Mouse (Mus musculus) gastrocnemius, postnatal 4 days (tissue): ENCODE data around the gene Akt1s1. TPM values are rescaled to one million over a fixed set of nuclear protein-coding genes. Genes with fewer than 3 reads are reported as not detected.
A peak's percentile ranks its signal among the peaks of the same experiment; 100 is the strongest.
"Not testable (repeated sequence)": the region's sequence is repeated elsewhere in the genome, so short reads cannot be mapped to it uniquely, and the experiment has no call there.

Source experiments
- DNase-seq, 2 experiments: peaks; one replicate each; pipeline ENCODE4 v3.0.0; 2021 to 2022; ENCODE audit warnings: low spot score in 2 of 2, mixed read lengths in 2 of 2
- total RNA-seq, 2 experiments: library from RNA; stranded (reverse); gene quantifications; 2 replicates each; pipeline ENCODE4 v1.2.3; 2021

The Akt1s1 gene
- total RNA-seq, 2 experiments from 2014 or later, result 92.4 to 103 TPM

DNA sequence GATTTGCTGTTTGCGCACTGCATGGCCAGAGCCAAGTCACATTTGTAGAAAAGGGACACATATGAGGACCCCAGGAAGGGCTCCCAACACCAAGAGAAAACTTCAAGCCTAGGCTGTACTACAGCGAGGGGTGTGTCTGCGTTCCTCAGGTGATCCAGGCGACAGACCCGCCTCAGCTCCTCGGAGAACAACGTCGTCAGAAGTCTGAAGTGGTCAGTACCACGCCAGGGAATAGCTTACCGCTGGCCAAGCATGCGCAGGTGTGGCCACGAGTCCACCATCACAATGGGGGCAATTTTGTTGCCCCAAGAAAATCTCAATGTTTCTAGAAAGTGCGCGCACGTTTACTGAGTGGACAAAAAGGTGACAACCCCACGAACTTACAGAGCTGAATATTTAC lies 19.7 kb downstream of the Akt1s1 start:
- no peak for DNase-seq

- peak; percentile 70 to 79 for DNase-seq
Observed at GRCm38 (mm10) chr7:44868919-44869696, 20.3 kb downstream of the Akt1s1 start.

- DNase-seq, result peak; percentile 82 to 91
Observed at GRCm38 (mm10) chr7:44869697-44870528, 21.1 kb downstream of the Akt1s1 start, which contains the start of gene Ptov1. Gene Ptov1 (minus strand): TSS chr7:44869788.

DNA sequence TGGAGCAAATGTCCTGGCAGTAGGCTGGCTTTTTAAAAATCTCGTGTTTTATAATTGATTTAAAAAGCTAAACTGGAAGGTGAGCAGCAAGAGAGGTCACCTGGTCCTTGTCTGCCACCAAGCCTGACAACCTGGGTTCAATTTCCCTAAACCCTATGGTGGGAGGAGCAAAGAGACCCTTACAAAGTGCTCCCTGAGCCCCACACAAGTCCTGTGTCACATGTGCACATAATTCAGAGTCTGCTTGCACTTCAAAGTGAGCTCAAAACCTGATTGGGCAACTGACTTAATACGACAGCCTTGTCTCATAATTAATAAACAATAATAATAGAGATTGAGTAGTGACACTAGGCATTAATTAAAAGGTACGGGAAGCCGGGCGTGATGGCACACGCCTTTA lies 21.8 kb downstream of the Akt1s1 start:
- no peak for DNase-seq

- no peak for DNase-seq
Observed at GRCm38 (mm10) chr7:44871181-44871580, 22.4 kb downstream of the Akt1s1 start.

GRCm38 (mm10) chr7:44871774-44872173 lies 23.0 kb downstream of the Akt1s1 start:
- DNase-seq, result not testable (repeated sequence)

GRCm38 (mm10) chr7:44877833-44878232 lies 29.0 kb downstream of the Akt1s1 start:
- DNase-seq, result no peak

GRCm38 (mm10) chr7:44883036-44883435 lies 34.2 kb downstream of the Akt1s1 start:
- no peak for DNase-seq

DNA sequence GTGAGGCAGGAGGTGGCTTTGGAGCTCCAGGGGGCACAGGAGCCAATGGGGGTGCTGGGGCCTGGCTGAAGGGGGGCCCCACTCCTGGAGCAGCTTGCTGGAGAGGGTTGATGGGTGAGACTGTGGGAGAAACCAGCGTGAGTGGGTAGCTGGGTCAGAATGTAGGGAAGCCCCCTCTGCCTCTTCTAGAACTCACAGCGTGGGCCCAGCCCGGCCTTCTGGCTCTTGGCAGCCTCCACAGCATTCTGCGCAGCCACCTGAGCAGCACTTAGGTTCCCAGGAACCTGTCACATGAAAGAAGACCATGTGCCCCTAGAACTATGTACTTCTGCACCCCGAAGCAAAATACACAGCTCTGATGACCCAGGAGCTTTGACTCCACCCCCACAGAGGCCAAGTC lies 35.8 kb downstream of the Akt1s1 start:
- no peak for DNase-seq

GRCm38 (mm10) chr7:44886964-44887363 lies 38.2 kb downstream of the Akt1s1 start:
- DNase-seq, result no peak

- DNase-seq, result no peak
Observed at GRCm38 (mm10) chr7:44888256-44889105, 39.7 kb downstream of the Akt1s1 start.

- DNase-seq, result no peak
Observed at GRCm38 (mm10) chr7:44890180-44890579, 41.4 kb downstream of the Akt1s1 start.

GRCm38 (mm10) chr7:44890737-44891136 lies 41.9 kb downstream of the Akt1s1 start:
- no peak for DNase-seq

DNA sequence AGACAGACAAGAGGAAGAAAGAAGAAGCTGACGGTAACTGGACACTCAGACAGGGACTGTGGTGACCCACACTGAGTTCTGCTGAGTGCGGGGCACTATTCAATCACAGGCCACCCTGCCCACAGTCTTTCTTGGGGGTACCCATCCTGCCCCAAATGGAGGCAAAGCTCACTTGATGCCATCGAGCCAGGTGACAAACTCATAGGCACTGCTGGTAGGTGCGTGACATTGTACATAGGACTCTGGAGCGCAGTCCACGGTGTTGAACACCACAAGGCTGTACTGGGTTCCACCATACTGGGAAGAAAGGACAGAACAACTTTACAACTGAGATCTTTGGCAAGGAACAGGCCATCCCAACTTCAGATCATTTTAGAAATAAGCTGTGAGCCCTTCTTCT lies 42.8 kb downstream of the Akt1s1 start:
- no peak for DNase-seq

- peak; percentile 80 to 90 for DNase-seq
Observed at GRCm38 (mm10) chr7:44892276-44892921, 43.6 kb downstream of the Akt1s1 start, which contains the start of gene Med25. Gene Med25 (minus strand): TSS chr7:44892712.

GRCm38 (mm10) chr7:44893197-44893596 lies 44.4 kb downstream of the Akt1s1 start:
- DNase-seq, result no peak

GRCm38 (mm10) chr7:44894175-44894574 lies 45.4 kb downstream of the Akt1s1 start:
- DNase-seq, result no peak

DNA sequence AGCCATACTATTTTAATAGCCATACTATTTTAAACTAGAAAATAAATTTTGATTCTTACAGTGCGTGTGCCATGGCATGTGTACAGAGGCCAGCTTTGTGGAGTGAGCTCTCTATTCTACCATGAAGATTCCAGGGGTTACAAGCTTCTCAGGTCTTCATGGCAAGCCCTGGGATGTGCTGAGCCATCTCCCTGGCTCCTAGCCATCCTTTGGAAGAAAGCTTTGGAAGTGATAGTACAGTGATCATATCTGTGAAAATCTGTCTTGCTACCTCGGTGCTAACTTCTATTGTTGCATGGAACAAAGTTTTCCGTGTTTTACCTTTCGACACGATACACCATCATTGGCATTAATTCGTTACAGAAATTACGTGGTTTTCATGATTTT lies 46.4 kb downstream of the Akt1s1 start:
- no peak for DNase-seq

DNA sequence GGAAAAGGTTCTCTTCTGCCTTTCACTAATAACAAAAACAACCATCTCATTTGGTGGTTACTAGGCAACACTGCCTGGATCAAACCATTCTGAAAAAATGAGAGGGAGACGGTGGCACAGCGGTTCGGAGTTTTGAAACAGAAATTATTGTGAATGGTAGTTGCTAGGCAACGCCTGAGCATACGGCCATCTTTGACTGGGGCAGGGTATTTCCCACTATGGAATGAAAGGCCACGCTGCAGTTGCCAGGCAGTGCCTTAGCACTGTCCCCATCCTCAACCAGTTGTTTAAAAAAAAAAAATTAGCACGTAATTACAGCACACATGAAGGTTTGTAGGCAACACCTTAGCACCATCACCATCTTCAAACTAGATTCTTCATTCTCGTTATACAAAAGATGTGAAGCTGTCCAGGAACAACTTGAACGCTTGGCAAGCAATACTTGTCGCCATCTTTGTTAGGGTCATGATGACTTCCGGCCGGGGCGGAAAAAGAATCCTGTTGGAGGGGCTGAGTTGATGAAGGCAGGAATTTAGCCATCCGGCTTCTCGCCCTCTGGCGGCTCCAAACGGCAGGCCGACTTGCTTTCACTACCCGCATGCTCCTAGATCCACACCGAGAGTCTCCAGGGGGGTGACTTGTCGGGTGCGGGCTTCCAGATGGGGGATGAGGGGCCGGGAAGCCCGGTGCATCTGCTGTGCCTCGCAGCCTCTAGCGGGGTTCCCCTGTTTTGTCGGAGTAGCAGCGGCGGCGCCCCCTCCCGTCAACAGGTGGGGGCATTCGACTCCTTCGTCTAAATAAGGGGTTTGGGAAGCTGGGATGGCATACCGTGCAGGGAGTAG lies 47.0 kb downstream of the Akt1s1 start, which contains the start of gene Fuz:
Fuz (plus strand) TSS at position 487 of the 842 bp plus-strand sequence.
- DNase-seq, result peak; percentile 73 to 90

GRCm38 (mm10) chr7:44896499-44896898 lies 47.7 kb downstream of the Akt1s1 start:
- no peak for DNase-seq
